Mouse (Mus musculus): ENCODE measurements around the gene Spryd3.
"Not testable (repeated sequence)": the region's sequence is repeated elsewhere in the genome, so short reads cannot be mapped to it uniquely, and the experiment has no call there.

Gene Spryd3

GRCm38 (mm10) chr15:102136129-102136758 is at the start of gene Spryd3:
Gene Spryd3 (minus strand): TSS chr15:102136234.
- DNase-seq (ENCODE audit: low spot score in 2 of 2), result peak; percentile 98 to 99

GRCm38 (mm10) chr15:102183076-102183475 is 47.0 kb upstream of the Spryd3 start:
- DNase-seq (ENCODE audit: low spot score in 2 of 2), result no peak

DNA sequence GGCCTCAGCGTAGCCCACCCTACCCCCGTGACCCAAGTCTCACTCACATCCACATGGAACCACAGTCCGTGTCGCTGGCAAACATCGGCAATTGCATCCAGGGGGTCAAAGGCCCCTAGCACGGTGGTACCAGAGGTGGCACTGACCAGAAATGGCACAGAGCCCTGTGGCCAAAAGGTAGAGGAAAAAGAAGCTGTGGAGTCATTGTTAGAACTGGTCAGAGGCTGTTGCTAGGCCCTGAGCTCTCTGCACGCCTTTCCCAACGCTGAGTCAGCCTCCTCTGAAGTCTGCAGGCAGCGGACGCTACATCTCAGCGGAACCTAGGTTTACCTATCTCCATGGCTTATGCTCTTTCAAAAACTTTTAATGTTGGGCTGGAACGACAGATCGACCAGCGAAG is 43.9 kb upstream of the Spryd3 start:
- no peak for DNase-seq (ENCODE audit: low spot score in 2 of 2)

GRCm38 (mm10) chr15:102179106-102179505 is 43.1 kb upstream of the Spryd3 start:
- no peak for DNase-seq (ENCODE audit: low spot score in 2 of 2)

GRCm38 (mm10) chr15:102178279-102178678 is 42.2 kb upstream of the Spryd3 start:
- peak; percentile 68 to 82 for DNase-seq (ENCODE audit: low spot score in 2 of 2)

- no peak for DNase-seq (ENCODE audit: low spot score in 2 of 2)
Measured at GRCm38 (mm10) chr15:102177417-102177816, 41.4 kb upstream of the Spryd3 start.

DNA sequence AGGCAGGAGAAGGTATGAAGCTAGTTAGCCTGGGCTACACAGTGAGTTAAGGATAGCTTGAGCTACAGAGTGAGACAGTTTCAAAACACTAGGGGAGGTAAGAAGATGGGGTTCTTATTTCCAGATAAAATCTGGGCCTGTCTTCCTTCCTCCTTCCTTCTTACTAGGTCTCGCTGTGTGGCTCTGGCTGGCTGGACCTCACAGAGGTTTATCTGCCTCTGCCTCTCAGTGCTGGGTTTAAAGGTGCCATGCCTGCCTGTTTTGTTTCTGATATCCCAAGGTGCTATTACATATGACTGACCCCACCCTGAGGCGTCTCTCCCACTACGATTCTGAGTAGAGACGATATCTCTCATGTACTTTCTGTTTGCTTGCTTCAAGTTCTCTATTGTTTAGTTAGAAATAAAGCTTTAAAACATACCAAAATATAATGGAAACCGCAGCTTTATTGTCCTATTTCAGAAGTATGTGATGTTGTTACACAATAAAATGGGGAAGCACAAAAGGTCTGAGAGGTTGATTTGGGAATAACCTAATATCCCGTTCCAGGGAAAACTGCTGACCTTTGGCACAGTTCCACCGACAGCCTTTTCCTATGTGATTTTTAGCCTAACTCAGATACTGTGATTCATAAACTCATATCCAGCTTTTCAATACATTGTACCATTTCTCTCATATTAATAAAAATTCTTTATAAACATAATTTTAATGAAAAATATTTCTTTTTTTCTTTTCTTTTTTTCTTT is 40.7 kb upstream of the Spryd3 start:
- DNase-seq (ENCODE audit: low spot score in 2 of 2), result no peak

GRCm38 (mm10) chr15:102175736-102176319 is 39.8 kb upstream of the Spryd3 start:
- no peak for DNase-seq (ENCODE audit: low spot score in 2 of 2)

DNA sequence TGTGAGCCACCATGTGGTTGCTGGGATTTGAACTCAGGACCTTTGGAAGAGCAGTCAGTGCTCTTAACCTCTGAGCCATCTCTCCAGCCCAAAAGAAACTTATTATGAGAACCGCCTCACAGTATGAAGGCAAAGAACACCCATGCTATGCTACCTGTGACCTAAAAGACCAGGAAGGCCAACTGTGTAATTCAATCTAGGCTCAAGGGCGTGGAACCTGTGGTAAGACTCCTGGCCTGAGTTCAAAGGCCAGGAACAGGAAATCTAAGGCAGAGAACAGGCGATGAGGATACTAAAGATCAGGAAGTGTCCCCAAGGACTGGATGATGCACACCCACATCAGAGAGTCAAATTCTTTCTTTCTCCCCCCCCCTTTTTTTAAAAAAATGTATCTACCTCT is 37.5 kb upstream of the Spryd3 start:
- DNase-seq (ENCODE audit: low spot score in 2 of 2), result no peak

- DNase-seq (ENCODE audit: low spot score in 2 of 2), result no peak
Measured at GRCm38 (mm10) chr15:102169064-102169463, 33.0 kb upstream of the Spryd3 start.

DNA sequence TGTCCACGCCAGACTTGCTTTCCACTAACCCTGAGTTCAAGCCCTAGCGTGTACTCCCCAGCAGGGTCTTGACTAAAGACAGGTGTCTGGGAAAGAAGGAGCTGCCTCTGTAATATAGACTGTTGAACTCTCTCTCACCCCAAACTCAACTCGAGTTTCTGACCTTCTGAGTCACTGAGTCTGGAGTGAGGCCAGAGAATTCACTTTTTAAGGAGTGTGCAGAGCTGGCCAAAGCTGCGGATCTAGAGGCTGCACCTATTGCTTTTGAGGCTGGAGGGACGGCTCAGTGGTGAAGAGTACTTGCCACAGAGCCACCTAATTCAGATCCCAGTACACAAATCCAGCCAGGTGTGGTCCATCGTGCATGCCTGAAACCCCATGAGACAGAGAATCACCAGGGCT is 31.6 kb upstream of the Spryd3 start:
- DNase-seq (ENCODE audit: low spot score in 2 of 2), result no peak

DNA sequence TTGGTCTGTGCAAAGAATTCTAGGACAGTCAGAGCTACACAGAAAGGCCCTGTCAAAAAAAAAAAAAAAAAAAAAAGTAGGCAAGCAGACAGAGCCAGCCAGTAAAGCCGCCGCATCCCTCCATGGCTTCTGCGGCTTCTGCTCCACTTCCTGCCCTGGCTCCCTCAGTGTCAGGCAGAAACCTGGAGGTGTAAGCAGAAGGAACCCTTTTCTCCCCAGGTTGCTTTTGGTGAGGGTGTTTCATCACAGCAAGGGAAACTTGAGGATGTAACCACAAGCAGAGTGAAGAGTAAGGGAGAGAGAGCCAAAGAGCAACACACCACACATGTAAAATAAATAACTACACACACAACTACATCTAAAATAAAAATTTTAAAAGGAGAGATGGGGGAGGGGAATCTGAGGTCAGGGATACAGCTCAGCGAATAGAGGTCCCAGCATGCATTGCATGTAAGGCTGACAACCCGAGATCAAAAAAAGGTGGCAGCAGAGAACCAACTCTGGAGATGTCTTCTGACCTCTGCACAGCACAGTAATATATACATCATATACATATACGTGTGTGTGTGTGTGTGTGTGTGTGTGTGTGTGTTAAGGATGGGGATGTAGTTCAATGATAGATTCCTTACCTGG is 29.6 kb upstream of the Spryd3 start:
- no peak for DNase-seq (ENCODE audit: low spot score in 2 of 2)

- DNase-seq (ENCODE audit: low spot score in 2 of 2), result no peak
Measured at GRCm38 (mm10) chr15:102163900-102164693, 28.1 kb upstream of the Spryd3 start.

DNA sequence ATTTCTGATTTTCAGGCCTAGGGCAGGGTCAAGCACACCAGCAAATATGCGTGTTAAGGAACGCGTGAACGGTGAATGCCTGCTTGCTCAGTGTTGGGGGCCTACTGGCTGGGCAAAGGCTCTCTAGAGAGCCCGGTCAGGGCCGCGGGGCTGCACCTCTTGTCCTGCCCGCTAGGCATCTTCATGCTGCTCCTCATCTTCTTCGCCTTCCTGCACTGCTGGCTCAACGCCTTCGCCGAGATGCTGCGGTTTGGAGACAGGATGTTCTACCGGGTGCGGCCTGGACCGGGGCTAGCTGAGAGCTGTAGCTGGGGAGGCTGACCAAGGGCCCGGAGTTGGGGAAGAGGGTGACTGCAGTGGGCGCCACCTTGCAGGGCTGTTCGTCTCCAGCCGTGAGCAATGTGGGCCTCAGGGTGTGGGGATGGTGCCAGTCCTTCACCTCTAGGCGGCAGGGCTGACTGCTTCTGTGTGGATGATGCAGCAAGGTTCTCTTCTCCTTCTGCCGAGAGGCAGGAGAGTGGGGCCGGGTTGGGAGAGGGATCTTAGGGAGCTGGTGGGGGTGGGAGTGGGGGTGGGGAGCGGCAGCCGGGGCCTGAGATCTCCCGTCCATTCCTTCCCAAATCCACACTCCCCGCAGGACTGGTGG is 24.5 kb upstream of the Spryd3 start:
- DNase-seq (ENCODE audit: low spot score in 2 of 2), result no peak

- no peak for DNase-seq (ENCODE audit: low spot score in 2 of 2)
Measured at GRCm38 (mm10) chr15:102156836-102157235, 20.8 kb upstream of the Spryd3 start.

DNA sequence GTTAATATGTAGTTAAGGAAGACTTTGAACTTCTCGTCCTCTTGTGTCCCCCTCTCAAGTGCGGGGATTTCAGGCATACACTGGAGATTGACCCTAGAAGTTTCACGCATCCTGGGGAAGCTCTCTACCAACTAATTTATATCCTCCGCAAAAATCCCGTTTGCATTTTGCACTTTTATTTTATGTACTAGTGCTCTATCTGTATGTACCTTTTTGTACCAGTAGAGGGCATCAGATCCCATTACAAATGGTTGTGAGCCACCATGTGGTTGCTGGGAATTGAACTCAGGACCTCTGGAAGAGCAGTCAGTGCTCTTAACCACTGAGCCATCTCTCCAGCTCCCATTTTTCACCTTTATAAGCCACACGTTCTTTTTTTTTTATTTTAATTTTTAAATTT is 19.0 kb upstream of the Spryd3 start:
- not testable (repeated sequence) for DNase-seq (ENCODE audit: low spot score in 2 of 2)

DNA sequence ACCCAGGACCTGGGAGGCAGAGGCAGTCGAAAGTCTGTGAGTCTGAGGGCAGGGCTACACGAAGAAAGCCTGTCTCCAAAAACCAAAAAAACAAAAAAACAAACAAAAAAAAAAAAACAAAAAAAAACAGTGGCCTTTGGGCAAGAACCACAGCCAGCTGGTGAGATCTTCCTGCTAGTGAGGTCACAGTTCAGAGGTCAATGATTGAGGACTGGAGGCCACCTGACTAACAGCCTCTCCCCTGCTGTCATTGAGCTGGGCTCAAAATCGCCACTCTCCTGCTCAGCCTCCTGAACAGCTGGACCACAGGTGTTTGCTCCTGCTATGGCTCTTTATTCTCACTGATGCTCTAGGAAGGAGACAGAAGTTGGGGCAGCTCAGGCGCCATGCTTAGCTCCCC is 16.6 kb upstream of the Spryd3 start:
- DNase-seq (ENCODE audit: low spot score in 2 of 2), result no peak

DNA sequence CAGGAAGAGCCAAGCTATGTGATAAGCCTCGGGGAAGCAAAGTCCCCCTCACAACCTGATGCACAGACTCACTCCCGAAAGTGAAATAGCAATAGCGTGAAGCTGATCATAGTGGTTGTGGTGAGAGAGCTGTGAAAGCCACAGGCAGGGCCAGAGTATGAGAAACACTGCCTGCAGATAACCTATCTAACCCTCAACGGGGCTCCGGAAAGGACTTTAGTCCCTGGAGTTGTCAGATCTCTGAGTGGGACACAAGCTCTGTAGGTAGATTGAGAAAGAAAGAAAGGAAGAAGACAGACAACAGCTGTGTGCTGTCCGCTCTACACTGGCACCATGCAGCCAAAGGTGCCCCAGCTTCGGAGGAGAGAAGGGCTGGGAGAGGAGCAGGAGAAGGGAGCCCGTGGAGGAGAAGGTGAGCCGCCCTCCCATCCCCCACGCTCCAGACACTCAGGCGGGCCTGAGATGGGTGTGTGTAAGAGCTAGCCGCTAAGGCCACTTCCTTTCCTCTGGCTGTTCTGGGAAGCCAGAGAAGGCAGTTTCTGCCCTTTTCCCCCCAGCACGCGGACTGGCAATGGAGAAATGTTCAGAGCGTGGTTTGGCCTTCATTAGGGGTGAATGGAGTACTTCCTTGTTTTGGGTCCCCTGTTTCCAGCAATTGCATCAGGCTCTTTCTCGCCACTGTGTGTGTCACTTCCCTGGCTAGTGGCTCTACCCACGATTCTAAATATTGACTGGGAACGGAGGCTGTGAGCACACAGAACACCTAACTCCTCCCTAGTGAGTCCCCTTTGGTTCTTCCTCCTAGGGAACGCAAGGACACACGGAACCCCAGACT is 14.5 kb upstream of the Spryd3 start, which contains the start of gene Soat2:
Gene Soat2 (plus strand): TSS at position 226 of the 835 bp plus-strand sequence.
- DNase-seq (ENCODE audit: low spot score in 2 of 2), result no peak

GRCm38 (mm10) chr15:102149561-102149960 is 13.5 kb upstream of the Spryd3 start:
- no peak for DNase-seq (ENCODE audit: low spot score in 2 of 2)

DNA sequence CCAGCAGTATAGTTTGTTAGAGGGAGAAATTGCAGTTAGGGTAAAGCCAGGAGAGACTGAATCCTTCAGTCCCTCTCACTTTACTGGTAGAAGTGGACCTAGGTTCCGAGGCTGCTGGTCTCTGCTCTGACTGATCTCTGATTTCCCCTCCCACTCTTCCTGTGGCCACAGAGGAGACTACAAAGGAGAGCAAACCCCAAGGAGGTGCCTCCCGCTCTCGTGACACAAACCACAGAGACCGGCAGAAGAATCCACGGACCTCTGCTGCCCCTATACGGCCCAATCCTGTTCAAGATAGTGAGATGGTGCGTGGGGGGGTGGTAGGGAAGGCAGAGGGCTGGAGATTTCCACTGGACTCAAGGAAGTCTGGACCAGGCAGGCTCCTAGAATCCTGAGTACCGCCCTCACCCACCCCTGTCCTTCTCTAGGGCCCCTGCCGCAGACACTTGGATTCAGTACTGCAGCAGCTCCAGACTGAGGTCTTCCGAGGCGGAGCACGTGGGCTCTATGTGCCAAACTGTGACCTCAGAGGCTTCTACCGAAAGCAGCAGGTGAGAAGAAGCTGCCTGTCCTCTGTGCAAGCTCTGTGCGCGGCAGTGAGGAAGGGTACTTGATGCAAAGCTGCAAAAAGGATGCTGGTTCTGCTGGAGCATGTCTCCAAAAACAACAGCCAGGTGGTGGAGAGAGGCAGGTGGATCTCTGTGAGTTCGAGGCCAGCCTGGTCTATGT is 11.8 kb upstream of the Spryd3 start:
- DNase-seq (ENCODE audit: low spot score in 2 of 2), result no peak

All from frontal cortex, postnatal 25 days (tissue).